Mouse (Mus musculus) gonadal fat pad, adult 2 months (tissue): ENCODE measurements around the gene Ifnl2. TPM values are rescaled to one million over a fixed set of nuclear protein-coding genes. Genes with fewer than 3 reads are reported as not detected.

ENCODE experiments used
- DNase-seq: peaks from one replicate; pipeline ENCODE4 v3.0.0-alpha.2; 2012; ENCODE audit warnings: low read depth
- polyA plus RNA-seq: library from polyadenylated mRNA; depleted of rRNA; stranded (reverse); fragments of >200 nt; gene quantifications from 2 replicates; pipeline ENCODE4 v1.2.3, GENCODE M21; 2012; rRNA removed

Gene Ifnl2
- polyA plus RNA-seq, 1 experiment = not detected

DNA sequence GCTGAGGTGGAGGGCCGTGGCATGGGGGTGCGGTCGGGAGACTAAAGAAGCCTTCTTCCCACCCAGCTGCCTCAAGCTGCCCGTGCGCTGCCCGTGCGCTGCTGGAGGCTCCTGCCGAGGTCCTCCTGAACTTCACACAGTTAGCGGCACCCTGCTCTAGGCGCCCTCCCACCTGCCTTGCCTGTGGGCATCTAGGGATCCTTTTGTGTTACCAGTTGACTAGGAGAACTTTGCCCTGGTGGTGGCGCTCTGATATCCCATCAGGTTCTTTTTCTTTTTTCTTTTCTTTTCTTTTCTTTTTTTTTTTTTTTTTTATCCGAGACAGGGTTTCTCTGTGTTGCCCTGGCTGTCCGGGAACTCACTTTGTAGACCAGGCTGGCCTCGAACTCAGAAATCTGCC is 19.4 kb downstream of the Ifnl2 start:
- DNase-seq = no peak

DNA sequence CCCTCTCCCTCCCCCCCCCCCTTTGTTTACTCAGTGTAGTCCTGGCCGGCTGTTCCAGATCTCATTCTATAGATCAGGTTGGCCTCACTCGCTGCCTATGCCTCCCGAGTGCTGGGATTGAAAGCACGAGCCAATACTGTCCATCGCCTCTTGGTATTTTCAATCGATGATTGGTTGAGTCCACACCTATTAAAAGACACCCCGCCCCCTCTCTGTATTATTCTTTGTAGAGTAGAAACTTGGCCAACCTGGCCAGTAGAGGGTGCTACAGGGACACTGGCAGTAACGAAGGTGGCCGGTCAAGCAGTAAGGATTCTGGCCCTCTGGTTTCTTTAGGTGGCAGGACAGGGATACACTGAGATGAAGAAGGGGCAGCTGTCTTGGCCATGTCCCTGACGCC is 19.8 kb downstream of the Ifnl2 start:
- DNase-seq = peak; percentile 47

DNA sequence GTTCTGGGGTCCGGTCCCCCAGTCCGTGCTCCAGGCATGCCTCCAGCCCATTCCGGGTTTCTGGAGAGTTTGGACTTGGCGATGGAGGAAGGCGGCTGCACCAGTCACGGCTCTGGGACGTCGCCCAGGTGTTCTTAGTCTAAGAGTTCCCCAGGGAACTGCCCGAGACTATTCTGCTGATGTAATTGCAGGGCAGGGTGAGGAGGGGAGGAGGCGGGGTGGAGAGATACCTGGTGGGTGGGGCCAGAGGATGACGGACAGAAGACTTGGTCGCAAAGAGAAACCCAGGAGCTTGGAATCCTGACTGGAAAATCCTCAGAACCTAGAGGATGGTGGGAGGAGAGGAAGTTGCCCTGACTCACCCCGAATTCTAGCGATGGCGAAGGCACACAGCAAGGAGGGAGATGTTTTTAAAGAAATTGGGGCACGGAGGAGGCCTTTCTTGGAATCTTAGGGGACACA is 22.2 kb downstream of the Ifnl2 start:
- DNase-seq = no peak

DNA sequence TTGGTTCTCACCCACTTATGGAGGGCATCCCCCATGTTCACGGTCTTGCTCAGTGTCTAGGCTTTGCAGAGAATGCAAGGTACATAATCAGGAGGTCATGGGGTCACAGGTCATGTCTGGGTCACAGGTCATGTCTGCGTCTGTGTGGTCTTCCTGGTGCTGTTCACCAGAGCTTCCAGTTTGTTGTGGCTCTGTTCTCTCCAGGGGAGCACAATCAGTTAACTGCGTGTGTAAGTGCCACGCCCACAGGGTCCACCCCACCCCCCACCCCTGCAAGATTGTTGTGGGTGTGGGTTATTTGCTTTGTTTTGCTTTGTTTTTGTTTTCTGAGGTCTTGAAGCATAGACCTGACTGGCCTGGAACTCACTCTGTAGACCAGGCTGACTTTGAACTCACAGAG is 26.1 kb downstream of the Ifnl2 start:
- DNase-seq = no peak

DNA sequence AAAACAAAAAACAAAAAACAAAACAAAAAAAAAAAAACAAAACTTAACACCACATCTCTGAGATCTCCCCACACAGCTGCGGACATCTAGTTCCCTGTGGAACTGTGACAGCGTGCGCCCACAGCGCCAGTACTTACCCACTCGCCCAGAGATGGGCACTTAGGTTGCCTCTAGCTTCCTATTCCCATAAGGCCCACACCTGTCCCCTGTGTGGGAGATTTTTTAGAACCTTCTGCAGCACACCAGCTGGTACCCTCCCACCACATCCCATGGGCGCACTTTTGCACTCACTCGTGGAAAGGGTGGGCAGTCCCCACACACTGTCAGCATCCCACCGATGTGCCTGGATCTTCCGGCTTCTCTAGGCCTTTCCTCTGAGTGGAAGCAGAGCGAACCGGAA is 27.4 kb downstream of the Ifnl2 start:
- DNase-seq = no peak

DNA sequence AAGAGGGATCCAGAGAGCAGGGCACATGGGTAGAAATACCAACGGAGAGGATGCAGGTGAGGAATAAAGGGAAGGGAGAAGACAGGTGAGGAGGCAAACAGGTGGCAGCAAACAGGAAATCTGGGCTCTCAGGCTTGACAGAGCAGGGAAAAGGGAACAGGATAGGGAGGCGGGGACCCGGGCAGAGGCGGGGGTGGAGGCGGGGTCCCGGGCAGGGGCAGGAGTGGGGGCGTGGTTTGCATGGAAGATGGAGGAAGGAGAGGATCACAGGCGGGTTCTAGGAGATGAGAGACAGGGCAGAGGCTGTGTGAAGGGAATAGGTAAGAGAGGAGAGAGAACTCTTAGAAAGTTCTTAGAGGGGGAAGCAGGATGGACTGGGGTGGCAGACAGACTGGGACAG is 31.4 kb downstream of the Ifnl2 start:
- DNase-seq = no peak

DNA sequence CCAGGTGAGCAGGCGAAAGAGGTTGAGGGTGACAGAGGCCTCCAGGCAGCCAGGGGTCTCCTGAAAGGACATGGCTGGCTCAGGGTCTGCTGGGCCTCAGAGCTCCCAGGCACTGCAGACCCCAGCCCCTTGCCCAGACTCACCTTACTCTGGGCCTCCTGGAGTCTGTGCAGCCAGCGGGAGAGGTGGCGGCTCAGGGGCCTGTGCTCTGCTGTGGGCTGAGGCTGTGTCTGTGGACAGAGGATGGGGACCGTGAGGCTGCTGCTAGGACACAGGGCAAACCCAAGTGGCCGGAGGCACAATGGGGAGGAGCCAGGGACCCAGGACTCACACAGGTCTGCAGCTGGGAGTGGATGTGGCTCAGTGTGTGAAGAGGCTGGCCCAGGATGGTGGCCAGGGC is 32.9 kb downstream of the Ifnl2 start:
- no peak for DNase-seq

DNA sequence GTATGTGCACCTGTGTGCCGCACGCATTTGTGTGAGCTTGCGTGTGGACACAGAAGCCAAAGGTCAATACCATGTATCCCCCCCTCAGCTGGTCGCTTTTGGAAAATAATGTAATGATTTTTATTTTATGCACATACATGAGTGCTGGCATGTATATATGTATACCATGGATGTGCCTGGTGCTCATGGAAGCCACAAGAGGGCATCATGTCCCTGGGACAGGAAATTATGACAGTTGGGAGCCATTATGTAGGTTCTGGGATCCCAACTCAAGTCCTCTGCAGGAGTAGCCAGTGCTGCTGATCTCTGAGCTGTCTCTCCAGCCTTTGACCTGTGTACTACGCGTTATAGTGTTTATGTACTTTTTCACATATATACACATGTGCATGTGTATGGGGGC is 34.1 kb downstream of the Ifnl2 start:
- DNase-seq = no peak

DNA sequence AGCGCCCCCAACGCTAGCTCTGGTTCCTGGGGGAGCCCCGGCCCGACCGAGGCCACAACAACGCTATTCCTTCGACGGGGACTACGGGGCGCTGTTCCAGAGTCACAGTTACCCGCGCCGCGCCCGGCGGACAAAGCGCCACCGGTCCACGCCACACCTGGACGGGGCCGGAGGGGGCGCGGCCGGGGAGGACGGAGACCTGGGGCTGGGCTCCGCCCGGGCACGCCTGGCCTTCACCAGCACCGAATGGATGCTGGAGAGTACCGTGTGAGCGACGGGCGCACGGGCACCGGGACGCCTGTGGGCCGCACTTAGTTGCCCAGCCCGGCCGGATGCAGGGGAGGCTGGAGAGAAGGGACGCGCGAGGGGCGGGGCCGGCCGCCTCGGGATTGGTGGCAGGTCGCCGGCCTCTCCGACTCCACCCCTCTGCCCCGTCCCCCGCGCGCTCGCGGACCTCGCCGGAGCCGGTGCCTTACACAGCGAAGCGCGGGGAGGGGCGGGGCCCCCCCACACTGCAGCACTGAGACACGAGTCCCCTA is 43.0 kb downstream of the Ifnl2 start:
- DNase-seq = no peak

DNA sequence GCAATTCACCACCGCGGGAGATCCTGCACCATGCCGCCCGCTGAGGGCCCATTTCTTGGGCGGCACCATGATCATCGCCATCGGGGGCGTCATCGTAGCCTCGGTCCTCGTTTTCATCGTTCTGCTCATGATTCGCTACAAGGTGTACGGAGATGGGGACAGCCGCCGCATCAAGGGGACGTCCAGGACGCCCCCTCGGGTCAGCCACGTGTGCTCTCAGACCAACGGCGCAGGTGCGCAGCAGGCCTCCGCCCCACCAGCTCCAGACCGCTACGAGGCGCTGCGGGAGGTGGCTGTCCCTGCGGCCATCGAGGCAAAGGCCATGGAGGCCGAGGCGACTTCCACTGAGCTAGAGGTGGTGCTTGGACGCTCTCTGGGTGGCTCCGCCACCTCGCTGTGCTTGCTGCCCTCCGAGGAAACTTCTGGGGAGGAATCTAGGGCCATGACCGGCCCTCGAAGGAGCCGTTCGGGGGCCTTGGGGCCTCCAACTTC is 43.5 kb downstream of the Ifnl2 start:
- DNase-seq = no peak

DNA sequence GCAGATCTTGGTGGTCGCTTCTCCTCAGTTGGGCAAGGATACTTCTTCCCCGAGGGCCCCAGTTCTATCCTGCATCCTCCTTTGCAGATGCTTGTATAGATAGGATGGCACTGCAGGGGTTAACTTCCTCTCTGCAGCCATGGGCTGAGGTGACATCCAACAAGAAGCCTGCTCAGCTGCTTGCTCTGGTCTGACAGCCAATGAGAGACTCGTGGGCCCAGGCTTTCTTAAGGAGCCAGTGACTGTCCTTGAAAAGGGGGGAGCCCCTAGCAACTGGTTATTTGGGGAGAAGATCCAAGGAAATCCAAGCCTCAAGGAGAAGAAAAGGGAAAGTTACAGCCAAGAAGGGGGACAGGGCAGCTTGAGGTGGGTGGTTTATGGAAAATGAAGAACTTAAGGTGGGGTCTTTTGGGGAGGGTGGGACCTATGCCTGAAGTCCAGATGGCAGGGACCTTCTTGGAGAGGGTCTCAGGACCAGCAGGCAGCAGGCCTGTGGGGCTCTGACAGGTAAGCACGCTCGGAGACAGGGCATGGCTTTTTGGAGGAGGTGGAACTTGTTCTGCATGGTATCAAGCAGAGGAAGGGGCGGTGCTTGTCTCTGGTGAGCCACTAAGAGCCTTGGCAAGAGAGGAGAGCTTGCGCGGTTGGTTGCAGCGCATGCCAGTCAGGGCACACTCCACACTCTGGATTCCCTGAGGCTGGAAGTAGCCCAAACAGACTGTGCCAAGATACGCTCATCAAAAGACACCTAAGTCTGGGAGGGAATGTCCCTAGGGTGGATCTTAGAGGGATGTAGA is 45.6 kb downstream of the Ifnl2 start:
- peak; percentile 57 for DNase-seq

DNA sequence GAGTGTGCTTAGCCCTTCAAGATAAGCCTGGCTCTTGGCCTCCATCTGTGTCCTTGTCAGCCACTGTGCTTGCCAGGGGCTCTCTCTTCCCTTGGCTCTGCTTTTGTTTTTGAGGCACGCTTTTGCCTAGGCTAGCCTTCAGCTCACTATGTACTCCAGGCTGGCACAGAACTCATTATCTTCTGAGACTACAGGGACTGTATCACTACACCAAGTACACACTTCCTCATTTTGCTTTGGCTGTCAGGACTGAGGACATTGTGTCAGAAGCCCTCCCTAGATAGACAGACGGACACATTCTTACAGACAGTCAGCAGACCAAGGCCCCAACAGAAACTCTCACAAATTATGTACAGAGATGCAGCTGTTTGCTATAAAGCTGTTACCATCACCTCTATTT is 47.5 kb downstream of the Ifnl2 start:
- no peak for DNase-seq

DNA sequence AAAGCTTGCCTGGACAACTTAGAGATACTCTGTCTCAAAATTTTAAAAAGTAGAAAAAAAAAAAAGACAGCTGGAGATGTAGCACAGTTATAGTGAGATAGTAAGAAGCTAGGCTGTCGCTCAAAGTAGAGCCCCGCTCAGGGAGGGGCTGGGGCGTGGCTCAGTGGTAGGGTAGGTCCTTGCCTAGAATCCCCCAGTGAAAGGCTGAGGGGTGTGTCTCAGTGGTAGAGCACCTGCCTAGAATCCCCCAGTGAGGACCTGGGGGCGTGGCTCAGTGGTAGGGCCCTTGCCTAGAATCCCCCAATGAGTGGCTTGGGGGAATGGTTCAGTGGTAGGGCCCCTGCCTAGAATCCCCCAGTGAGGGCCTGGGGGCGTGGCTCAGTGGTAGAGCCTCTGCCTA is 49.9 kb downstream of the Ifnl2 start:
- no peak for DNase-seq

Other genes with a start within 250 kb of the Ifnl2 start
- gene Eid2, start 242.6 kb downstream of the Ifnl2 start, polyA plus RNA-seq = 6.4 and 7.2 TPM in 2 replicates
- gene Eid2b, start 232.7 kb downstream of the Ifnl2 start, polyA plus RNA-seq = 7.9 and 11.4 TPM in 2 replicates
- 1.0 and 1.2 TPM in 2 replicates for gene Selenov, start 219.3 kb downstream of the Ifnl2 start, polyA plus RNA-seq
- gene Dll3, start 208.2 kb downstream of the Ifnl2 start, polyA plus RNA-seq = 0.11 TPM in 2 replicates
- 81.9 and 89.8 TPM in 2 replicates for gene Timm50, start 198.4 kb downstream of the Ifnl2 start, polyA plus RNA-seq
- gene Supt5, start 171.7 kb downstream of the Ifnl2 start, polyA plus RNA-seq = 106 and 108 TPM in 2 replicates
- 901 and 971 TPM in 2 replicates for gene Rps16, start 159.8 kb downstream of the Ifnl2 start, polyA plus RNA-seq
- gene Plekhg2, start 137.9 kb downstream of the Ifnl2 start, polyA plus RNA-seq = 21.5 and 25.0 TPM in 2 replicates
- 37.7 and 40.8 TPM in 2 replicates for gene Zfp36, start 130.2 kb downstream of the Ifnl2 start, polyA plus RNA-seq
- gene Med29, start 117.7 kb downstream of the Ifnl2 start, polyA plus RNA-seq = 49.8 and 58.9 TPM in 2 replicates
- 78.0 and 96.3 TPM in 2 replicates for gene Paf1, start 117.5 kb downstream of the Ifnl2 start, polyA plus RNA-seq
- 8.6 and 10.3 TPM in 2 replicates for gene Gmfg, start 73.0 kb downstream of the Ifnl2 start, polyA plus RNA-seq
- 6.6 and 7.1 TPM in 2 replicates for gene Lrfn1, start 58.5 kb downstream of the Ifnl2 start, polyA plus RNA-seq
- not detected in 2 replicates for gene Ifnl3, start 12.4 kb upstream of the Ifnl2 start, polyA plus RNA-seq
- 0.86 and 6.9 TPM in 2 replicates for gene Sycn, start 30.4 kb upstream of the Ifnl2 start, polyA plus RNA-seq
- 0.23 and 0.65 TPM in 2 replicates for gene Nccrp1, start 36.8 kb upstream of the Ifnl2 start, polyA plus RNA-seq
- 72.6 and 88.2 TPM in 2 replicates for gene Samd4b, start 87.7 kb upstream of the Ifnl2 start, polyA plus RNA-seq
- 33.8 and 43.6 TPM in 2 replicates for gene Pak4, start 87.7 kb upstream of the Ifnl2 start, polyA plus RNA-seq
- 0.37 TPM in 1 of 2 replicates, not detected in the other for gene Acp7, start 120.9 kb upstream of the Ifnl2 start, polyA plus RNA-seq
- 2.4 and 3.1 TPM in 2 replicates for gene Fbxo27, start 182.4 kb upstream of the Ifnl2 start, polyA plus RNA-seq
- gene Fbxo17, start 206.3 kb upstream of the Ifnl2 start, polyA plus RNA-seq = 1.5 and 1.6 TPM in 2 replicates
- gene Mrps12, start 231.4 kb upstream of the Ifnl2 start, polyA plus RNA-seq = 56.6 and 58.3 TPM in 2 replicates
- gene Sars2, start 231.5 kb upstream of the Ifnl2 start, polyA plus RNA-seq = 12.5 and 16.1 TPM in 2 replicates
- gene Ccer2, start 245.7 kb upstream of the Ifnl2 start, polyA plus RNA-seq = not detected in 2 replicates